Mouse (Mus musculus): ENCODE measurements around the gene Mtf1.

Mtf1 gene

DNA sequence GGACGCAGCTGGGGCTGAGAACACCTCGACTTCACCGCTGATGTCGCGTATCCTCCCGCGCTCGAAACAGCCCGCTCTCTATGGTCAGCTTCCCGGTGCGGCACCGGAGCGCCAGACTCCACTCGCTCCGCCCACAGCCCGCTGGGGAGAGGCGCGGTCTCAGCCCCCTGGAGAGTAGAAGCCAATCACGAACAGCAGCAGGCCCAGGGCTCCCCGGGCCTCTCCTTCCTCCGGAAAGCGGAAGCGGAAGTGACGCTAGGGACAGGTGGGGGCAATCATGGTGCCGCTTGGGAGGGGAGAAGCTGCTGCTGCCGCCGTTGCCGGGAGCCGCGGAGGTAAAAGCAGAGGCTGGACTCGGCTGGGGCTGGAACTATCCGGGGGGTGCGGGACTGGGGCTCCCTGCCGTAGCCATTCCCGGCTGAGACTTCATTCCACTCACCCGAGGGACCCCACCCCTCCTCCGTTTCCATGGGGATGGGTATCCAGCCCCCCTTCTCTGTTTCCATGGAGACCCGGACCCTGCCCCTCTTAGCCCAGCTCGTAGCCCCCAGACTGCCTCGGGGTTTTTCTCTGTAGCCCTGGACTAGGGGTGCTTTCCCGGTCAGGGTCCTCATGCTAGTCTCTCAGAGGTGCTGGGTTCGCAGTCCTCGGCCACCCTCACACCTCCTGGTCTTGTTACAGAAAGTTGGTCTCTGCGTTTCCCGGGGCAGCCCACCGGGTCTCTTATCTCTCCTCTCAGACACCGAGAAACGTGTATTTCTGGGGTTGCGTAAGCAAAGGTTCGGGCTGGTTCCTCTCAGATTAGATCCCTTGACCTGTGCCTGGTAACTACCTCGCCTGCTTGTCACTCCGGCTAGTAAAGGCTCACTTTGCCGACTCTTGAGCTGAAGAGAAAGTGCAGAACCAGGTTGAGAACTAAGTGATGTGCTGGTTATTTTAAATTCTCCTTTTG lies 681 bp downstream of the Mtf1 start:
- DNase-seq = peak; percentile 95 to 97

DNA sequence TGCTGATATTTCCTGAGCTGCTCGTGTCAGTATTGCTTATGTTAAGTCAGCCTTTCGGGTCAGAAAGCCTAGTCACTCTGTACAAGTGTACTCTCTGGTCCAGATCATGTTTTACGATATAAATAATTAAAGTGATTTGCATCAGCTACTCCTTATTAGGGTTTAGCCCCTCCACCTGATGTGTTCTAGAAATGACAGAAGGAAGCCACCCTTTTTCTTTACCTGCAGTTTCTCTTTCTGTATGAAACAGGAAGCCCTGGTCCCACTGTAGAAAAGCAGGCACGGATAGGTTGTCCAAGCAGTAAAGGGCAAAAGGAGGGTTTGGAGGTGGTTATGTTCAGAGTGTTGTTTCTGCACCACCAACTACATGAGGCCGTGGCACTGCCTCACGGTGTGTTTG lies 1.5 kb downstream of the Mtf1 start:
- no peak for DNase-seq

DNA sequence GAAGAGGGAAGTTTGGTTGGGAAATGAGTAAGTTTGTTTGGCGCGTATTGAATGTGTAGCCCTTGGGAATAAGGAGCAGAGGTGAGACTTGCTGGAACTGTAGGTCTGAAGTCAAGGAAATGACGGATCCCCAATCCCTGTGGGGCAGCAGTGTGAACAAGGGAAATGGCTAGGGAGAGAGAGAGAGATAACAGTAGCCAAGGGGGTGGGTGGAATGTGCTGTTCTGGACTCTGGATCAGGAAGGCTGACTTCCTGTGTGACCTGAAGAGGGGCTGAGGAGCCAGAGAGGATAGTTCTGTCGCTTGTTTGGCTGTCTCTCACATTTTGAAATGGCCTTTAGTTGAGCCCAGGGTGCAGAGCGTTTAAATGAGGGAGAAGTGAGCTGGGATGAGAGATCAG lies 6.6 kb downstream of the Mtf1 start:
- peak; percentile 15 to 20 for DNase-seq

DNA sequence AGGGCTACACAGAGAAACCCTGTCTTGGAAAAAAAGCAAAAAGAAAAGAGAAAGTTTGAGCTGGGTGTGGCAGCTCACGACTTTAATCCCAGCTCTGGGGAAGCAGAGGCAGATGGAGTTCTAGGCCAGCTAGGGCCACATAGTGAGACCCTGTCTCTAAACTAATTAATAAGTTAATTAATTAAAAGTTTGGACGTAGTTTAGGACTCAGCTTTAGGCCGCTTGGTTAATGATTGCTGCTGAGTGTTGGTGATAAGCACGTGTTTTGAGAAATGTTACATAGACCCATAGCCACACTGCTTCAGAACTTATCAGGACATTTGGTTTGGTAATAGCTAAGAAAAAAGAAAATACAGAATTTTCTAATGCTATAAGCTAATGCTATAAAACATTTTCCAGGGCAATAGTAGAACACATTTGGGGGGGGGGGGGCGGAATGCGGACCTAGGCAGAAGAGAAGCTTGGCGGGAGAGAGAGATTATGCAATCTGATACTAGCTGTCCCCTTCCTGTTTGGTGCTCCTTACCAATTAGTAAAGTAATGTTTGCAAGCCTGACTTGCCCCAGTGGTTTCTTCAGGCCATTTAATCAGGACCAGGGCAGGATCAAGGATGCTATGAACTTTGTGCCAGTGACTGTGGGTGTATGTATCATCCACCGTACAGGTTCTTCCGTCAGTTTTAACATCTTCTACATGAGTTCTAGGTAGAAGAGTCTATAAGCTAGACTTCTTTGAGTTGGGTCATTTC lies 7.4 kb downstream of the Mtf1 start:
- peak; percentile 51 to 59 for DNase-seq

DNA sequence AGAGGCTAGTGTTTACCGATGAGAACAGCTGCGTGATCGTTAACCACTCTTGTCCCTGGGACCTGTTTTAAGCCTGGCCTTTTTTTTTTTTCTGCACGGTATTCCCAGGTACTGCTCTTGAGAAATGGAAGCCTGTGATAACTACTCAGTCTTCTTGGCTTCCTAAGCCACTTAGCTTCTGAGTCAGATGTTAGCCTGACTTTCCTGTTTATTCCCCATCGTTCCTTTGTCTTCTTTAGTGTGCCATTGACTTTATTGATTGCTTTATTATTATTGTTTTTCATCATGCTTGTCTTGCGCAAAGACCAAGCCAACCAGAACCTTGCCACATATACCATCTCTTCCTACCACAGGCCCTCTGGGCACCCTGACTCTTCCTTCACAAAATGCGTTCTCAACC lies 8.2 kb downstream of the Mtf1 start:
- DNase-seq = no peak

DNA sequence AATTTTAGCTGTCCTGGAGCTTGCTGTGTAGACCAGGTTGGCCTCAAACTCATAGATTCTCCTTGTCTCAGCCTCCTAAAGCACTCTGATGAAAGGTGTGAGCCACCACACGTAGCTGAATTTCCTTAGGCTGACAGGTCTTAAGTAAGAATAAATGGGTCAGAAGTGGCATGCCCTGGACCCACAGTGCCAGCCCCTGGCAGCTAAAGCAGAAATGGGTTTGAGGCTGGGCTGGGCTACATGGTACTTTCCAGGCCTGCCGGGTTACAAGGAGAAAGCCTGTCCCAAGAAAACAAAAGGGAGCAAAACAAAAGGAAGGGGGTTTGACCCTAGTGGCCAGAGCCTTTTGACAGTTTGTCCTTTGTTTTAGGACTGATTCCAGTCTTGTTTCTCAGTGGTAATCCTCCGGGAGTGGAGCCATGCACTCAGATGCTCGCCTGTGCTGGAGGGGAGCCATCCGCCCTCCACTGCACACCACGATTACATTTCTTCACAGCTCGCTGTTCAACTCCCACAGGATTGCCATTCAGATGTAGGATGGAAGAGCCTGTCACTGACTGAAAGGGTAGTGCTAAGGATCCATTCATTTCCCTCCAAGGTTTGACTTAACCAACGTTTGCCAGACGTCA lies 9.6 kb downstream of the Mtf1 start:
- no peak for DNase-seq

DNA sequence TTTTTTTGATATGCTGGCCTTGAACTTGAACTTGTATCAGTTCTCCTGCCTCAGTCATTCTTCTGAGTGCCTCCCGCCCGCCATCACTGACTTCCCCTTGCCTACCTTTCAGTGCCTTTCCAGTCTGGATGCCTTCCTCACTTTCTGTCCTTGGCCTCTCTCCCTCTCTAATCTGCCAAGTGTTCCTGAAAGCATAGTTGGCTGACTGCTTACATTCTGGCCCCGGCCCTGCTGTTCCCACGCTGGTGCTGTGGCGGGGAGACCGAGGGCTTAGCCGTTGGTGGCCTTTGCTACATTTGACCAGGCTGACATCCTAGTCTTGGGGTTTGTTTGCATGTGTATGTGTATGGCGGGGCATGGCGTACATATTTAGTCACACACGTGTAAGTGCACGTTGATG lies 14.0 kb downstream of the Mtf1 start:
- no peak for DNase-seq

DNA sequence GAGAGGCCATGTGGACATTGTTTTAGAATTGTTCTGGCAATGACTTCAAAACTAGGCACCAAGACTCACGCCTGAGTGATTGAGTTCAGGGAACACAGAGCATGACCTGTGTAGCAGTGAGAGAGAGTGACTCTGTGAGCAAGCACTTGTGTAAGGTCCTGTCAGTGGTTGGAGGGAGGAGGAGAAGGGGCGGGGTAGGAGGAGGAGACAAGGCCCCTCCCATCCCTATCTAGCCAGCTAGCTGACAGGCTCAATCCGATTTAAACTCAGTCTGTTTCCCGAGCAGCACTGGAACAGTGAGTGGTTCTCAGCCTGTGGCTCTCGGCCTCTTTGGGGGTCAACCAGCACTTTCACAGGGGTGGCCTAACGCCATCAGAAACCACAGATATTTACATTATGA lies 15.9 kb downstream of the Mtf1 start:
- peak; percentile 74 for DNase-seq

DNA sequence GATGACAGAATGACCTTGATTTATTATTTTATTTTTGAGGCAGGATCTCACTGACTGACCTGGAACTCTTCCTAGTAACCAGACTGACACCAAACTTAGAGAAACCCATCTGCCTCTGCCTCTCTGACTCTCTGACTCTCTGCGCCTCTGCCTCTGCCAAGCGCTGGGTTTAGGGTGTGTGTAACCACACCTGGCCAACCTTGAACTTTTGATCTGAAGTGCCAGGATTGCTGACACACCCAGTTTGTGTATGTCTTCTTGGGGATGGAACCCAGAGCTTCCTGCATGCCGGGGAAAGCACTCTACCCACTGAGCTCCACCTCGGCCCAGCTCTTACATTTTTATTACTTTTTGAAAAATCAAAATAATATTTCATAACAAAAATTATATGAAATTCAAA lies 16.9 kb downstream of the Mtf1 start:
- DNase-seq = no peak

DNA sequence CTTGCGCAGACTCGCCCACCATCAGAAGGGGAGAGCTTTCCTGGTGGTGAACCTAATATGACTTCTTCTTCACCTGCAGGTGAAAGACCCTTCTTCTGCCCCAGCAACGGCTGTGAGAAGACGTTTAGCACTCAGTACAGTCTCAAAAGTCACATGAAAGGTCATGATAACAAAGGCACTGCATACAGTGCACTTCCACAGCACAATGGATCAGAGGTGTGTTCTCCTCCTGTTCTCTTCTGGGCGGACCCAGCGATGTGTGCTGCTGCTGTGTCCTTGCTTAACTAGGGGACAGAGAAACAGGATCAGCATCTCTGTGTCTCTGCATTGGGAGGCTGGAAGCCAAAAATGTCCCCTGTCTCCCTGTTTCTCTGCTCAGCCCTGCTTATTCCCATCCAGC lies 23.1 kb downstream of the Mtf1 start:
- DNase-seq = no peak

DNA sequence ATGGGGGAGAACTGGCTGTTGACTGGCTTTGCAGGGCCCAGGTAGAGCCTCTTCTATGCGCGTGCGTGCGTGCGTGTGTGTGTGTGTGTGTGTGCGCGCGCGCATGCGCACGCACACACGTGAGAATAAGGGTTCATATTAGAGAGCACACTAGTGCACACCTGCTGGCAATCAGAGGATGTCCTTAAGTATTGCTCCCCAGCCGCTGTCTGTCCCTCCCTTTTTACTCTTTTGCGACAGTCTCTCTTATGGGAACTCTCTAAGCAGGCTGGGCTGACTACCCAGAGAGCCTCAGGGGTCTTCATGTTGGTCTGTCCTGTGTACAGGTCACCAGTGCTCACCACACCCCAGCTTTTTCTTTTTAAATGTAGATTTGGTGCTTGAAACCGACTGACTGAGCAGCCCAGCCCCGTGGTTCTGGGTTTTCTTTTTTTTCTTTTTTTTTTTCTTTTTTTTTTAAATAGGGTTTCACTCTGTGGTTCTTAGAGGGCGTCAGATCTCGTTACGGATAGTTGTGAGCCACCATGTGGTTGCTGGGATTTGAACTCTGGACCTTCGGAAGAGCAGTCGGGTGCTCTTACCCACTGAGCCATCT lies 23.6 kb downstream of the Mtf1 start:
- DNase-seq = no peak

DNA sequence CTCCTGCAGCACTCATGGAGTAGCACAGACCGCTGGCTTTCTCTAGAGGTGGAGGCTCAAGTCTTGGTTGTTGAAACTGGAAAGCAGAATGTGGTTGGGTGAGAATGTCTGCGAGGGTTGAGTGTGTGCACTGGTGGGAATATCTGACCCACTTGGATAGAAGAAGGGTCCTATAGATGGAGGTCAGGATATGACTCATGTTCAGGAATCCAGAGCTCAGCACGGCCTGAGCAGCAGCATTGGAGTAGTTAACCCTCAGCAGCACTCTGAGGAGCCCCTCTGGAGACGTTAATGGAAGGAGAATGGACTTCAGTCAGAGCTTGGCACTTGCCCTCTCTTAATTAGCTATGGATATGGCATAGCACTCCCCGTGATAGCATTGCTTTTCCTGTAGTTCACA lies 27.8 kb downstream of the Mtf1 start:
- DNase-seq = no peak

DNA sequence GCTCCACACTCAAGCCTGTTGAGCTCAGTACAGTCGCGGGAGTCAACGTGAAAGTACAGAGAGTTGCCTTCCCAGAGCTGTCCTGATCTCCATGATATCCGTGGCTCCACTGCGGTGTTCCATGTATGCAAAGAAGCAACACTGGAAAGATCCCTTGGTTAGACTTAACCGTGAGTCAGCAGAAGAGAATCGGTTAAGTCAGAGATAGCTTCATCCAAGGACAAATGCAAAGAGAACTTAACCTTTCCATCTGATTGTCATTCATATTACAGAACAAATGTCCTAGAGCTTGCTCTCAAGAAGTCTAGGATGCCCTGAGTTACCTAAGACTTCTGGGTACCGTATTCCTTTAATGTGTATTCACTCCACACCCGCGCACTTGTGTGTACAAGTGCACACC lies 30.9 kb downstream of the Mtf1 start:
- no peak for DNase-seq

DNA sequence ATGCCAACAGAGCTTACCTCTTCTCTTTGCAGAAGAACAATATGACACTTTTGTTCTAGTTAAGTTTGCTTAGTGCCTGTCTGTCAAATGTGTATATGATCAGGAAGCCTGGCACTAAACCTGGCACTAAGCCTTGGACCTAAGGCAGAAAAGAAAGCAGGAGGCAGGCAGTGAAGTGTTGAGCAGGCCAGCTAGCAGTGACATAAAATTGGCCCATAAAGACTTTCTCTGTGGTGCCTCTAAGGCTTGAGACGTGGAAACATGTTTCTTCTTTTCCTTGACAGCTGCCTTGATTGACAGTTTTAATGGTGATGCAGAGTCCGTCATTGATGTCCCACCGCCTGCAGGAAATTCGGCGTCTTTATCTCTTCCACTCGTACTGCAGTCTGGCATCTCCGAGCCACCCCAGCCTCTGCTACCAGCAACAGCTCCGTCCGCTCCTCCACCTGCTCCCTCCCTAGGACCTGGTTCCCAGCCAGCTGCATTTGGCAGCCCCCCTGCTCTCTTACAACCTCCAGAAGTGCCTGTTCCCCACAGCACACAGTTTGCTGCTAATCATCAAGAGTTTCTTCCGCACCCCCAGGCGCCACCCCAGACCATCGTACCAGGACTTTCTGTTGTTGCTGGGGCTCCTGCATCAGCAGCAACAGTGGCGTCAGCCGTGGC lies 36.3 kb downstream of the Mtf1 start:
- DNase-seq = no peak

DNA sequence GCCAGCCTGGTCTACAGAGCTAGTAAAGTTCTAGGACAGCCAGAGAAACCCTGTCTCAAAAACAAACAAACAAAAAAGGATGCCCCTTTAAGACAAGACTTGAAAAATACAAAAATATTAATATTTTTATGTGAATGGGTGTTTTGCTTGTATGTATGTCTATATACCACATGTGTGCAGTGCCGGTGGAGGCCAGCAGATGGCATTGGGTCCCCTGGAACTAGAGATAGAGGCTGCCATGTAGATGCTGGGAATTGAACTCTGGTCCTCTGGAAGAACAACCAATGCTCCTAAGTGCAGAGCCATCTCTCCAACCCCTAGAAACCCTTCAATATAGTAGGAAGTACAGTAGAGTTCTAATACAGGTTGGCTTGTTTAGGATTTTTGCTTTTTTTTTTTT lies 39.1 kb downstream of the Mtf1 start:
- no peak for DNase-seq

DNA sequence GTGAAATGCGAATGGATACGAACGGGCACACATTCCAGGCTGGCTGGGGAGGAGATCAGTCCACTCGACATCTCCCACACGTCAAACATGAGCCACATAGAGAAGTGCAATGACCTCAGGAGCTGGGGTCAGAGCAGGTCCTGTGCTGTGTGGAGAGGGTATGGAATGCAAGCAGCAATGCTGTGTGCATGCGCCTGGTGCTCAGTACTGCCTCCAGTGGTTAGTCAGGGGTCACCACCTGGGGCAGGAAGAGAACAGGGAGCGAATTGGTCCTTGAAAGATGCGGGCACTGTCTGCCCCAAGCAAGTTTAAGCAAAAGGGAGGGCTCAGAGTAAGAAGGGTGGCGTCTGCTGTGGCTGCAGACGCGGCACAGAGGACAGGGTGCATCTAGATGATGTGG lies 41.6 kb downstream of the Mtf1 start:
- DNase-seq = peak; percentile 14 to 43

DNA sequence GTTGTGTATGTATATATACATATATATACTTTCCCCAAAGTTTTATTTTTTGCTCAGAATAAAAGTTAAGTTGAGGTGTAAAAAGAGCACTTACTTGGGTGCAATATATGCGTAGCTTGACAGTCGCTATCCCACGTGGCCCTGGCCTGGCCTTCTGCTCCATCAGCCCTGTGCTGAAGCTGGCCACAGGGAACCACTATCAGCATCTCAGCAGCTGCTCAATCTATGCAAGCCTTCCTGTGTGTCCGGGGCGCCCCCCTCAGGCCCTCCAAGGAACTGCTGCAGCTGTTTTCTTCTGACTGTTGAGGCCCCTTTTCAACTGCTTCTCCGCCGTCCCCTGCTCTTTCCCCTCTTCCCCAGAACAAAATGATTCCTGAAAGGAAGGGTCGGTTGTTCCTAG lies 45.7 kb downstream of the Mtf1 start:
- peak; percentile 70 to 85 for DNase-seq

DNA sequence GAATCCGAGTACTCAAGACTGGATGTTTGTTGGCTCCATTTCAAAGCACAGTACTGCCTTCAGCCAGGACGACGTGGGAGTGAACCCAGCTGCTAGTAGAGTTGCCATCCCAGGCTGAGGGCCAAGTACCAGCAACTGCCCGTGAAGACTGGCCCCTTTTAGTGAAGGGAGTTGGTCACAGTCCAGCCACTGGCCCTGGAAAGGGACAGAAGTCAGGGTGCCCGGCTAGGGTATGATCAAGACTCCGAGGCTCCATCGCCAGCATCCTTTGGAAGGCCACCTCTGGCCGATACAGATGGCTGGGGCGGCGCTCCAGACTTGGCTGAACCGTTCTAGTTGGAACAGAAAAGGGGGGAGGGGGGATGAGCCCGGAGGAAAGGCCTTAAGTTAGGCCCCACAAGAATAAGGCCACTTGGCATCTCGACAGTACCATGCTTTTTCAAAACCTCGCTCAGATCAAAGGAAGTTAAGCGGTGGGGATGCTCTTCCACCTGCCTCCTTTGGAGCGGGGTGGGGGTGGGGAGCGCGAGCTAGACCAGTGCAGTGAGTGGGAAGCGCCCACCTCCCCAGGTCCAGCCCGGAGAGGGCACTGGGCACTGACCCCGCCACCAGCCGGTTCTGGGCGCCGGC lies 47.8 kb downstream of the Mtf1 start:
- peak; percentile 60 to 76 for DNase-seq

DNA sequence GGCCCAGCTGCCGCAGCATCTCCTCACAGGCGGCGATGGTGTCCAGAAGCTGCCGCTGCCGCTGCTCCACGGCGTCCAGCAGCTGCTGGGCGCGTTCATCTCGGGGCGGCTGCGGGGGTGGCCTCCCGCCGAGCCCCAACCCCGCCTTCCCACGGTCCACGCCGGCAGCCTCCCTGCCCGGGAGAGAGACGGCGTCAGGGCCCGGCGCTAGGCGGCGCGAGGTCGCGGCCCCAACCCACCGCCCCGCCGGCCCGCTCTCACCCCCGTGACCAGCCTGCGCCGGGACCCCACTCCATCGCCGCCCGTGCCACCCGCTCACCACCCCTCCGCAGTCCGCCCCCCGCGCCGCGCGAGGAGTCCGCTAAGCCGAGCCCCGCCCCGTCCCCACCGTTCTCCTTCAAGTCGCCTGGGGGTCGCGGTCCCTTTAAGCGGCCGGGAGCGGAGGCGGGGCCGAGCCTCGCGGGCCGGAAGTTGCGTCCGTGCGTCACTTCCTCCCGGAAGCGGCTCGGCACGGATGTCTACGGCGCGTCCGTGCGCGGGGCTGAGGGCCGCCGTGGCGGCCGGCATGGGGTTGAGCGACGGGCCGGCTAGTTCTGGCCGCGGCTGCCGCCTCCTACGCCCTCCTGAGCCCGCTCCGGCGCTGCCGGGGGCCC lies 48.5 kb downstream of the Mtf1 start, which contains the start of gene Yrdc:
Gene Yrdc (plus strand): TSS at position 419 of the 653 bp plus-strand sequence.
- DNase-seq = peak; percentile 91 to 93

DNA sequence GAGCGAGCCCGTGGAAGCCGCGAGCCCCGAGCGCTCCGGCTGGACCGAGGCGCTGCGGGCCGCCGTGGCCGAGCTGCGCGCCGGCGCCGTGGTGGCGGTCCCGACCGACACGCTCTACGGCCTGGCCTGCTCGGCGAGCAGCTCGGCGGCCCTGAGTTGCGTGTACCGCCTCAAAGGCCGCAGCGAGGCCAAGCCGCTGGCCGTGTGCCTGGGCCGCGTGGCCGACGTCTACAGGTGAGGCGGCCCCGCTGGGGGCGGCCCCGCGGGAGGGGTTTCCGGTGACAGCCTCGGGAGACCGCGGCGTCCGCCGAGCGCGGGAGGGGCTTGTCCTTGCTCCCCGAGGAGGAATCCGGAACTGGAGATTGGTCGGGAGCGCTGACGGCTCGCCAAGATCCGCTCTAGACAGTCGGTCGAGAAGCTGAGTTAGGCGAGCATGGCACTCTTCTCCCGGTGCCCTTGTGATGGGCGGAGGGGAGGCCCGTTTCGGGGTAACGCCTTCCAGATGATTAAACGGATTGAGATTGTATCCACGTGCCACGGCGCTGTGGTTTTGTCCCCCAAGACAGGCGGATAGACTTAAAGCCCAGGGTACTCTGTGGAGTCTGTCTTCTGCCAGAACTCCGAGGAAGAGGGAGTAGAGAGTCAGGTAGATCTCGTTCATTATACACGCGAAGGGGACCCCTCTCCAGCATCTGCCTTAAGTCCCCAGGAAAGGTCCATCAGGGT lies 49.2 kb downstream of the Mtf1 start, which contains the start of gene 1110065P20Rik:
Gene 1110065P20Rik (minus strand): TSS at position 264 of the 726 bp plus-strand sequence.
- peak; percentile 82 to 84 for DNase-seq

DNA sequence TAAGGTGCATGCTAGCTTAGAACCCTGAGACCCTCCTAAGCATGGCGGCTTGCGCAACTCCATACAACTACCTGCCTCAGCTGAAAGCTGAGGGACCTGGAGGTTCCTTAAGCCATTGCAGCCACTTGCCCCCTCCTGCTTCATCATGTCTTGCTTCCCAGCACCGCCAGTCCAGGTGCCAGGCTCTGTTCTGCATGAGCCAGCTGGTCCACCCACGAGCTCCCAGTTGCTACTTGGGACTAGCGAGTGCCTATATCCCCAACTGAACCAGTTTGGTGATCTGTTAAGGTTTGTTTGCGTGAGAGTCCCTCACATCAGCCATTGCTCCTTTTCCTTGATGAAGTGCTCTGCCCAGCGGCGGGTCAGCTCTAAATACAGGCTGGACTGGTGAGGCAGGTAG lies 54.4 kb downstream of the Mtf1 start:
- no peak for DNase-seq
